Mouse (Mus musculus): ENCODE data around the gene Itpkc.

The Itpkc gene

GRCm38 (mm10) chr7:27195681-27196611 lies 32.5 kb downstream of the Itpkc start, which contains the start of the genes BC024978 and Snrpa:
BC024978 (plus strand) TSS chr7:27195781.
Snrpa (minus strand) TSS chr7:27196271.
- in situ Hi-C loops (cut with MboI, MseI) = loop anchor here (25.0 kb wide), 1 partner anchor 1459 kb away; no protein-coding TSS in a partner anchor

GRCm38 (mm10) chr7:27193731-27194130 lies 34.7 kb downstream of the Itpkc start:
- in situ Hi-C loops (cut with MboI, MseI) = loop anchor here (25.0 kb wide), 1 partner anchor 1456 kb away; no protein-coding TSS in a partner anchor

GRCm38 (mm10) chr7:27192434-27192833 lies 36.0 kb downstream of the Itpkc start:
- in situ Hi-C loops (cut with MboI, MseI) = loop anchor here (25.0 kb wide), 1 partner anchor 1455 kb away; no protein-coding TSS in a partner anchor

DNA sequence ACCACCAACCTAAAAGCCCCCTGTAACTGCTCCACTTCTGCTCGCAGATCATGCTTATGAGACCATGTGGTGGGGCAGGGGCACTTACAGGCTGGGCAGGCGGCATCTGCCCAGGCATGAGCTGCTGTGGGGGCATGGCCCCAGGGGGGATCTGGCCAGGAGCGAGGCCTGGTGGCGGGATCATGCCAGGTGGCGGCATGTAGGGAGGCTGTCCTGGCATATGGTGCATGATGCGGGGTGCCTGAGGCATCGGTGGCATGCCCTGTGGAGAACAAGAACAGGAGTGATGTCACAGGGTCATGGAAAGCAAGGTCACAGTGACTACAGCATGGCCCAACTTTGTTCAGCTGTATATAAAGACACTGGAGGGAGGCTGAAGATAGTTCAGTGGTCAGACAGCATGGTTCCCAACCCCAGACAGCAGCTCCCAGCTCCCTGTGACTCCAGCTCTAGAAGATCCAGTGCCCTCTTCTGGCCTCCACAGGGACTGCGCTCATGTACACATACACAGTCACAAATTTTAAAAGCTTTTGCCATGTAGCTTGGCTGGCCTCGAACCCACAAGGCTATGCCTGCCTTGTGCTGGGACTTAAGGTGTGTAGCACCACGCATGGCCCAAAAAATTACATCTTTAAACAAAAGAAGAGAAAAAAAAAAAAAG lies 39.1 kb downstream of the Itpkc start:
- in situ Hi-C loops (cut with MboI, MseI) = loop anchor here (25.0 kb wide), 1 partner anchor 1452 kb away; no protein-coding TSS in a partner anchor

DNA sequence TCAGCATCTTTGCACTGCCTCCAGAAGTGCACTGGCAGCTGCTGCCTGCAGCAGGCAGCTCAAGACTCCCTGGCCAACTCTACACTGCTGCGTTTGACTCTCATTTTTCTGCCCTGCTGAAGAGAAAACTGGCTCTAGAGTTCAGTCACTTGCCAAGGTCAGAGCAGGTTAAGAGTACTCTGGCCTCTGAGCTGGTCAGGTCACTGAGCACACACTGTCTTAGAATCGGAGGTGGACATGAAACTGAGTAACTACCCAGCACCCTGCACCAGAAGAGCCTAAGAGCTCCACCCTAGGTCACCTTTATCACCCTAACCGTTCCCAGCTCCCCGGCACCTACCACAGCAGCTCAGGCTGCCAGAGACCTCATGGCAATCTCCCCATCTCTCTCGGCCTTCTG lies 42.5 kb downstream of the Itpkc start:
- in situ Hi-C loops (cut with MboI, MseI) = loop anchor here (25.0 kb wide), 1 partner anchor 1449 kb away; no protein-coding TSS in a partner anchor

DNA sequence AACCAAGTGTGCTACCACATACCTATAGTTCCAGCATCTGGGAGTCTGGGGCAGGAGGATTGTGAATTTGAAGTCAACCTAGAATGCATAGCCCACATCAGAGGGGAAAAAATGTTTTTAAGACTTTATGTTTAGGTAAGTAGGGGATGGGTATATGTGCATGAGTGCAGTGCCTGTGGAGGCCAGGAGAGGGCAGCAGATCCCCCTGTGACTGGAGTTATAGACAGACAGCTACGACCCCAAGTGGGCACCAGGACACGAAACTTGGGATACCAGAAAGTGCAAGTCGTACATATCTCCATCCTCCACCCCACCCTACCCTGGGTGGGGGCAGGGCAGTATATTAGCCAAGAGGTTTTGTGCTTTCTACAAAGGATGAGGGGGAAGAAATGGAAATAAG lies 43.5 kb downstream of the Itpkc start:
- in situ Hi-C loops (cut with MboI, MseI) = loop anchor here (25.0 kb wide), 1 partner anchor 1448 kb away; no protein-coding TSS in a partner anchor

DNA sequence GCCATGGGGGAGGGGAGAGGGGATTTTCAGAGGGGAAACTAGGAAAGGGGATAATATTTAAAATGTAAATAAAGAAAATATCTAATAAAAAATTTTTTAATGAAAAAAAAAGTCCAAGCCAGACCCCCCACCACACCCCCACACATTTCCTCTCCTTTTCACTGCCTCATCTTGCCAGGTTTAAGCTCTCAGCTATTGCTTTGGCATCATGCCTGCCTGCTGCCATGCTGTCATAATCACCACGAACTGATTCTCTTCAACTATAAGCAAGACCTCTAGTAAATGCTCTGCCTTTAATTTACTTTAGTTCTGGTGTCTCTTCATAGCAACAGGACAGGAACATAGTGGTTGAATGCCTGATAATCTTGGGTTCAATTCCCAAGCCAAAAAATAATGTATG lies 46.0 kb downstream of the Itpkc start:
- in situ Hi-C loops (cut with MboI, MseI) = loop anchor here (25.0 kb wide), 1 partner anchor 1445 kb away; no protein-coding TSS in a partner anchor

- in situ Hi-C loops (cut with MboI, MseI) = loop anchor here (25.0 kb wide), 1 partner anchor 1444 kb away; no protein-coding TSS in a partner anchor
Measured at GRCm38 (mm10) chr7:27180837-27181695, 47.4 kb downstream of the Itpkc start, which contains the start of the genes Gm21983 and Mia. Gm21983 (minus strand) TSS chr7:27181086. Mia (minus strand) TSS chr7:27181157.

GRCm38 (mm10) chr7:27180036-27180435 lies 48.4 kb downstream of the Itpkc start:
- in situ Hi-C loops (cut with MboI, MseI) = loop anchor here (25.0 kb wide), 1 partner anchor 1443 kb away; no protein-coding TSS in a partner anchor

DNA sequence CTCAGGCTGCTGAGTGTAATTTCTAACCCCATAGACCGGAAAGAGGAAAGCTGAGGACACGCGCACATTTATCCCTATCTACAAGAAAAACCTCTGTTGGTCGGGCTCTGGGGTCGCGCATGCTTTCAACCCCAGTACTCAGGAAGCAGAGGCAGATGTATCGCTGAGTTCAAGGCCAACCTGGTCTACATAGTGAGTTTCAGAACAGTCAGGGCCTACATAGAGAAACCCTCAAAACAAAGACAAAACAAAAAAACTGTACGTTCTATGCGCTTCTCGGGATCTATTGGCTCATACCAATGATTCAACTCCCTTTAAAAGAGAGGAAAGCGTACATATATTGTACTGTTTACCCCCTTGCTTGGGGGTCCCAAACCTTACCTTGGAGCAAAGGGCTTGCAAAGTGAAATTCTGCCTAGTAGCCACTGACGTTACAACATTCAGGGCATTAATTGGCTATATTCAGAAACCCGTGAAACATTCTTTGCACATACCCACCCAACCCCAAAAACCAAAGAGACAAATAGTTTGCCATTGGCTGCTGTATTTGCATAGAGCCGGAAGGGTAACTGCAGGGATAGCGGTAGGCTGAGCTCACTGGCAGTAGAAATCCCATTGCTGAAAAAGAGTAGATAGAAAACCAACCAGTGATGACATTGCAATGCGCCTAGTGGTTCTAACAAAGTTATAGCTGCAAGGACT lies 49.1 kb downstream of the Itpkc start:
- in situ Hi-C loops (cut with MboI, MseI) = loop anchor here (25.0 kb wide), 1 partner anchor 1442 kb away; no protein-coding TSS in a partner anchor

DNA sequence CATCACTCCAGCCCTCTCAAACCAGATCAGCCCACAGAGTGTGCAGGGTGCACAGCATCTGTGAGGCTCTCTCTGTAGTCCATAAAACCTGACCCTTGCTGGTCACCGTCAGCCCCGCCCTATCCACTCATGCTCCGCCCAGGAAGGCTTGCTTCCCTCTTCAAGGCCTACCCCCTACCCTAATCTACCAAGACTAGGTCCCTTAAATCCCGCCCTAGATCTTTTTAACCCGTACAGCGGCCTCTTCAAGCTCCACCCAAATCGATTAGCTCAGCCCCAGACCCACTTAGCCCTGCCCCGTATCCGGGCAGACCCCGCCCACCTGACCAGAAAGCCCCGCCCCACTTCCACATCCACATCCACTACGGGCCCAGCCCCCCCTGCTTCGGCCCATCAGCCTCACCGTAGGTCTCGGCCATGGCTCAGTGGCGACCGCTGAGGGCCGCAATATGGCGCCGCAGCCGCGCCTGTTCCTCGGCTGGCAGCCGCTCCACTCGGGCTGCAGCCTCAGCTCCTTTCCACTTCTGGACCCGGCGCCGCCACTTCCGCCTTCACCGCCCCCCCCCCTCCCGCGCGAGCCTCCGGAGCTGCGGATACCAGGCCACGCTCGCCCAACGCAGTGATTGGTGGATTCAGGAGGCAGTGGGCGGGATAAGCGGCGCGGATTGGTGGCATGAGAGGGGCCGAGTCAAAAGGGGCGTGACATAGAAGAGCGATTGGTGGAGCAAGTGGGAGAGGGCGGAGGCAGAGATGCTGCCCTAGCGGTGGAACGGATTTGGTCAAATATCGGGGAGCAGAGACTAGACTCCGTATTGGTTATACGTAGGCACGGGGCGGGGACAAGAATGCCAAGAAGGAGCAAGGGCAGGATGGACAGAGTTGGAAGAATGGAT lies 49.9 kb downstream of the Itpkc start, which contains the start of gene Rab4b:
Gene Rab4b, minus strand, starts transcription at position 573 of the 893 bp plus-strand sequence.
- in situ Hi-C loops (cut with MboI, MseI) = loop anchor here (25.0 kb wide), 1 partner anchor 1441 kb away; no protein-coding TSS in a partner anchor

GRCm38 (mm10) chr7:27177942-27178323 lies 50.5 kb downstream of the Itpkc start:
- in situ Hi-C loops (cut with MboI, MseI) = loop anchor here (25.0 kb wide), 1 partner anchor 1441 kb away; no protein-coding TSS in a partner anchor

DNA sequence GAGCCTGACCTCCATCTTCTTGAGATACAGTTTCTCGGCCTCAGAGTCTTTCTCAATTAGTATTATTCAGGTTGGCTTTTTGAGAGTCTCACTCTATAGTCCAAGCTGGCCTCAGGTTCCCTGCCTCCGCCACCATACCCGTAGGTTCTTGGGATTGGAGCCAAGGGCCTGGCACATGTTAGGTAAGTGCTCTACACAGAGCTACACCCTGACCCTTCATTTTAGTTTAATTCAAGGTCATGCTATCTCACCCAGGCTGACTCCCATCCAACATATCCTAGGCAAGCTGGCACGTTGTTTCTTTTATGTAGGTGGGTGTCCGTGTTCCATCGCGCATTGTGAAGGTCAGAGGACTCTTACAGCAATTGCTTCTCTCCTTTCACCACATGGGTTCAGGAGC lies 53.6 kb downstream of the Itpkc start:
- in situ Hi-C loops (cut with MboI, MseI) = loop anchor here (25.0 kb wide), 1 partner anchor 1438 kb away; no protein-coding TSS in a partner anchor

- in situ Hi-C loops (cut with MboI, MseI) = no loop called here
Measured at GRCm38 (mm10) chr7:27174496-27174895, 54.0 kb downstream of the Itpkc start.

- in situ Hi-C loops (cut with MboI, MseI) = no loop called here
Measured at GRCm38 (mm10) chr7:27170981-27171380, 57.5 kb downstream of the Itpkc start.

- in situ Hi-C loops (cut with MboI, MseI) = no loop called here
Measured at GRCm38 (mm10) chr7:27168371-27168770, 60.1 kb downstream of the Itpkc start.

- in situ Hi-C loops (cut with MboI, MseI) = no loop called here
Measured at GRCm38 (mm10) chr7:27167475-27168094, 60.9 kb downstream of the Itpkc start.

Measured in T-helper 1 cell (primary cell).